Mouse (Mus musculus) embryonic fibroblast, embryonic 13.5 days (primary cell): ENCODE measurements around the gene Dolpp1.

ENCODE experiments used
- CTCF ChIP-seq: IDR thresholded peaks from 2 replicates; pipeline ENCODE4 v1.5.1; 2011; ENCODE audit warnings: mild to moderate bottlenecking, control low read depth, low read length, moderate library complexity, borderline replicate concordance; ENCODE audit not compliant: insufficient read depth
- POLR2A ChIP-seq: IDR thresholded peaks from 2 replicates; pipeline ENCODE4 v1.6.1; 2011; ENCODE audit warnings: low read depth, mild to moderate bottlenecking, control low read depth, low read length, moderate library complexity

DNA sequence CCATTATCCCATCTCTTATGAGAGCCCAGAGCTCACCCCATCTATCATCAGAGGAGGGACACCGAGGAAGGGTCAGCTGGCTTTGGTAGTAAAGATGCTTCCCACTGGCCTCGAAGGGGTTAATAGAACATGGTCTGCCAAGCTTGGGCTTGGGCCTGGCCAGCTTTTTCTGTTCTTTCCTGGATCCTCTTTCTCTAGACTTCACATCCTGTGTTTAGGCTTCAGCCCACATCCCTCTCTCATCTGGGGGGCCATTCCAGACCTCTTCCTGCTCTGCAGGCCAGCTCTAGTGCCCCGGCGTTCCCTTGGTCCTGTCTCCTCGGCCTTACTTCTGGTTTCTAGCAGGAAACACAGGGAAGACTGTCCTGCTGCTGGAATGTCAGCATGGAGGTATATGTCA, 52.0 kb downstream of the Dolpp1 start:
- TF ChIP-seq POLR2A = no peak
- no peak for TF ChIP-seq CTCF
